Mouse (Mus musculus) lung, embryonic 15.5 days (tissue): ENCODE data around the gene Tekt1. TPM values are rescaled to one million over a fixed set of nuclear protein-coding genes. Genes with fewer than 3 reads are reported as not detected.

ENCODE experiments used
- ATAC-seq: fragments of 200-750 bp; cut with Nextera tagmentation; 2 replicates; pipeline ENCODE4 v1.8.0; 2017; ENCODE audit warnings: moderate number of reproducible peaks, borderline replicate concordance; ENCODE audit not compliant: low FRiP score, low TSS enrichment; ENCODE audit errors: extremely low read depth
- H3K27ac ChIP-seq: fragments of 300-500 bp; sonication (generic); 2 replicates; pipeline ENCODE4 v1.5.1; 2015; ENCODE audit warnings: moderate library complexity, mild to moderate bottlenecking, inconsistent platforms
- H3K27me3 ChIP-seq: fragments of 300-500 bp; sonication (generic); 2 replicates; pipeline ENCODE4 v1.6.1; 2015; ENCODE audit warnings: inconsistent platforms
- H3K36me3 ChIP-seq: fragments of 300-500 bp; sonication (generic); 2 replicates; pipeline ENCODE4 v1.6.1; 2015; ENCODE audit warnings: inconsistent platforms
- H3K4me1 ChIP-seq: fragments of 300-500 bp; sonication (generic); 2 replicates; pipeline ENCODE4 v1.6.1; 2015; ENCODE audit warnings: inconsistent platforms
- H3K4me2 ChIP-seq: fragments of 300-500 bp; sonication (generic); 2 replicates; pipeline ENCODE4 v1.6.1; 2015; ENCODE audit warnings: inconsistent platforms, mild to moderate bottlenecking, moderate library complexity
- H3K4me3 ChIP-seq: fragments of 300-500 bp; sonication (generic); 2 replicates; pipeline ENCODE4 v1.5.1; 2015; ENCODE audit warnings: mild to moderate bottlenecking, inconsistent platforms
- H3K9ac ChIP-seq: fragments of 300-500 bp; sonication (generic); 2 replicates; pipeline ENCODE4 v1.6.1; 2015; ENCODE audit warnings: inconsistent platforms
- H3K9me3 ChIP-seq: fragments of 300-500 bp; sonication (generic); 2 replicates; pipeline ENCODE4 v1.6.1; 2016; ENCODE audit warnings: inconsistent platforms
- WGBS: fragments of 180-500 bp; shearing (Covaris S2); methylation state at CpG from one replicate; pipeline ENCODE4 v1.1.7; 2015; 5-methylcytosine and 5-hydroxymethylcytosine counted together
- polyA plus RNA-seq: library from polyadenylated mRNA; unstranded; fragments of >200 nt; fragmentation: Nextera tagmentation; extraction: Ambion mirVana; gene quantifications from 2 replicates; pipeline ENCODE4 v1.2.1, GENCODE M21; 2015

The Tekt1 gene
- polyA plus RNA-seq, 1 experiment from 2014 or later, result 11.8 TPM

DNA sequence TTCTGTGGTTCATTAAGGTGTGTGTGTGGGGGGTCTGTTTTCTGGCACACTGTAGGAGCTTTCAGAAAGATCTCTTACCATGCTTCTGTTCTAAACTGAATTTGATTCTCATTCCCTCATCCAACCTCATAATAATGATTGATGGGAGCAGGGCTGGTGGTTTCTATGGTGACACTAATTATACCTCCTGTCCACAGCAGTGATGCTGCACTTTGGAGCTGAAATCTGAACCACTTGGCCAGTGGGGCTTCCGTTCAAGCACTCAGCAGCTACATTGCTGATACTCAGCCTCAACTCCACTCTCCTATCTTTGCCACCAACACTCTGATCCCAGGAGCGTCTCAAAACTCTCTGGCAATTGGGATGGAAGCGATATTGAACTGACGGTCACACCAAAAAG is 17.1 kb upstream of the Tekt1 start:
- Histone ChIP-seq H3K27ac (no peak overlapping the region), H3K27me3 (no peaks in the 10 kb centered on the region), H3K9me3 (no peaks in the 10 kb centered on the region), H3K4me2 (no peak overlapping the region), H3K36me3 (no peaks in the 10 kb centered on the region), H3K9ac (no peak overlapping the region), H3K4me1 (0 out of 2 replicates have a peak, but pooled peaks cover 17% of the 10 kb centered on the region), H3K4me3 (no peak overlapping the region)
- no peak for ATAC-seq
- 60% methylated on average over 4 of the region's 4 CpGs for WGBS

DNA sequence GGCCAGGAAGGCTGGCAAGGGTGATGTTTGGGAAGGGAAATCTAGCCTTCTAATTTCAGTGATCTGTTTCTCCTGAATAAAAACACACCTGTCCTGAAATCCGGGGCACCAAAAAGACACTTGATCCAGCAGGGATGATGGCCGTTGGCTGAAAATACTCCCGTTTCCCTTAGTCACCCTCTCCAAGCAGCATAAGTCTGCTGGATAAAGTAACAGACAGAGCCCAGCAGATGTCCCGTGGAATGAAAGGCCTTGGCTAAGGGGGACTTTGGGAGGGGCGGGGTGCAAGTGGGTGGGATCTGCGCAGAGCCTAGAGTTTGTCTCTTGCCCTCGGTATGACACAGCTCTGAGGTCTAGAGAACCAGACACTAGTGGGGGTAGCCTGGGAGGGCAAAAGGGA is 16.0 kb upstream of the Tekt1 start:
- H3K27ac ChIP-seq, result no peak overlapping the region
- no peak overlapping the region for H3K4me3 ChIP-seq
- H3K9me3 ChIP-seq, result no peaks in the 10 kb centered on the region
- H3K4me2 ChIP-seq, result no peak overlapping the region
- no peaks in the 10 kb centered on the region for H3K27me3 ChIP-seq
- H3K36me3 ChIP-seq, result no peaks in the 10 kb centered on the region
- ATAC-seq, result no peak
- no peak overlapping the region for H3K9ac ChIP-seq
- 0 out of 2 replicates have a peak, but pooled peaks cover 10% of the 10 kb centered on the region for H3K4me1 ChIP-seq
- WGBS, result 54% methylated on average over 7 of the region's 7 CpGs

DNA sequence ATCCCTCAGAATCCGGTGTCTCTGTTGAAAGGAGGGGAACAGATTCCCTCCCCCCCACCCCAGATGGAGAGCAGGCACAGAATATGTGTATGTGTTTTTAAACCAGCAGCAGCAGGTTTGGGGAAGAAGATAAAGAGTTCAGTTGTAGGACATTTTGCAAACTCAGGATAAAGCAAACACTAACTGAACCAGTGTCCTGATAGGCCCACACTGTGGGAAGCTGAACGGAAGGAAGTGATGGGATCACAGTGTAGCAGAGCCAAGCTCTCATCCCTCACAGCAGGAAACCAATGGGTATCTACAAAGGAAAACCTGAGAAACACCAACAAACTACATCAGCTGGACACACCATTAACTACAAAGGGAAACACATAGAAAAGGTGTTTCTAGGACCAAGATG is 14.3 kb upstream of the Tekt1 start:
- no peak overlapping the region for H3K27ac ChIP-seq
- H3K4me3 ChIP-seq, result no peak overlapping the region
- H3K9me3 ChIP-seq, result no peaks in the 10 kb centered on the region
- ATAC-seq, result no peak
- no peak overlapping the region for H3K9ac ChIP-seq
- no peaks in the 10 kb centered on the region for H3K36me3 ChIP-seq
- H3K27me3 ChIP-seq, result no peaks in the 10 kb centered on the region
- no peak overlapping the region for H3K4me2 ChIP-seq
- WGBS, result 69% methylated on average over 2 of the region's 2 CpGs
- H3K4me1 ChIP-seq, result 0 out of 2 replicates have a peak, but pooled peaks cover 10% of the 10 kb centered on the region

DNA sequence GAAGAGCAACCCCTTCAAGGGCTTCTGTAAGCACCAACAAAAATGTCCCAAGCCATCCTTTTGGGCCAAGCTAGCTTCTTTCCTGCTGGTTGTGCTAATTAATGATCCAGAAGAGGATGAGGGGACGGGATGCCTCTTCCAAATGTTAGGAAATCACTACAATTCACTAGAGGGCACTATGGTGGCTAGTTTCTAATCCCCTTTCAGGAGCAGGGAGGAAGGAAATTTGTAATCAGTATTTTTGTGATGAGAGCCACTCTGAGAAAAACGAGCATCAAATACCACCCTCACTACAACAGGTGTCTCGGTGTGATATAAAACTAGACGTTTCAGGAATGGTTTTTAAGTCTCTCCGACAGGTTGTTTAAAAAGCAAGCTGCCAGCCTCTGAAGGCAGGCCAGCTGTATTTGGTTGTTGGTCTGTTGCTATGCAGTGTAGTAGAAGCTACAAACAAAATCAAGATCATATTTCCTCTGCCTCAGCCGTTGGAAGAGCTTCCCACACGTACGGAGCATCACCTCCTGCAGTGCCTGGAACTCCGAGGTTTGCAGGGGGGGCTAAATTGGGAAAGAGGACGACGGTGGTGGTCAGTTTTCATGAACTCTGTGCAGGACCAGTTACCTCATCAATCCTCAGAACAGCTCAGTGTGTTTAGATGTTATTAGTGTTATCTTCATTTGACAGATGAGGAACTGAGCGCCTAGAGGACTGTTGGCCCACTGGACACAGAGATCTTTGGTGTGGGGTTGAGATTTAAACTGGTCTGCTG is 7.8 kb upstream of the Tekt1 start:
- no peak overlapping the region for H3K9ac ChIP-seq
- ATAC-seq, result peak; percentile 78; the same call in 1 of the 2 replicates
- H3K4me3 ChIP-seq, result no peak overlapping the region
- peaks cover 10% of the 10 kb centered on the region; the same call in 1 of the 2 replicates for H3K4me1 ChIP-seq
- 6% methylated on average over 12 of the region's 12 CpGs for WGBS
- H3K9me3 ChIP-seq, result no peaks in the 10 kb centered on the region
- H3K27me3 ChIP-seq, result no peaks in the 10 kb centered on the region
- no peaks in the 10 kb centered on the region for H3K36me3 ChIP-seq
- no peak overlapping the region for H3K4me2 ChIP-seq
- peak overlapping the region; percentile 58 for H3K27ac ChIP-seq

DNA sequence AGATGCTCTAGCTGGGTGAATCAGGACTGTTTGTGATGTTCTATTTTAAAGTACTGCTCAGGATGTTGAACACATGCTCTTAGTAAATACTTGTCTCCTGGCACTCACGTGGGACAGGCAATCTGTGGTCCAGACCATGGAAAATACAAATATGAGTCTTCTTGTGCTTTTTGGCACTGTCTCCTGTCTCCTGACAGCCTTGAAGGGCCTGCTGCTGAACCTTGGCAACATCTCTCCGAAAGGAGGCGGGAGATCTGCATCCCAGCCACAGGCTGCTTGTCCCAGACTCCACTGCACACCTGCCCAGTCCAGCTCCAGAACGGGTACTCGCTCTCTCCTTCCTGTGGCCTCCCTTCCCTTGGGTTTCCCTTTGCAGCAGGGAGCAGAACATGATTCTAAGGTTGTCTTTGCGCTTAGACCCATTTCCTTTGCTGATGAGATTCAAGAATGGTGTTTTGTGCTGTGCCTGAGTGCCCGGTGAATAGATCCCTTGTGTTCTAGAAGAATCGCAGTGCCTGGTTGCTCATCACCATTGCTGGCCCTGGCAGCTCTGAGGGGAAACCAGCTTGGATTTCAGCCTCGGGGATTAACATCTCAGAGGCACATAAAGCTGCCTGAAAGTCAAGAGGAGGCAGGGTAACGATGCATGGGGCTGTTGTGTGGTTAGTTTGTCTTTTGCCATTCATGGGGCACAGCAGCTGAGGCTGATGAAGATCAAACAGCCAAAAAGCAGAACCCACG is 5.9 kb upstream of the Tekt1 start:
- no peaks in the 10 kb centered on the region for H3K36me3 ChIP-seq
- peaks cover 19% of the 10 kb centered on the region; the same call in 1 of the 2 replicates for H3K4me1 ChIP-seq
- ATAC-seq, result no peak
- 57% methylated on average over 11 of the region's 11 CpGs for WGBS
- H3K4me2 ChIP-seq, result no peak overlapping the region
- H3K27me3 ChIP-seq, result no peaks in the 10 kb centered on the region
- H3K27ac ChIP-seq, result no peak overlapping the region
- H3K4me3 ChIP-seq, result no peak overlapping the region
- H3K9me3 ChIP-seq, result no peaks in the 10 kb centered on the region
- H3K9ac ChIP-seq, result no peak overlapping the region

DNA sequence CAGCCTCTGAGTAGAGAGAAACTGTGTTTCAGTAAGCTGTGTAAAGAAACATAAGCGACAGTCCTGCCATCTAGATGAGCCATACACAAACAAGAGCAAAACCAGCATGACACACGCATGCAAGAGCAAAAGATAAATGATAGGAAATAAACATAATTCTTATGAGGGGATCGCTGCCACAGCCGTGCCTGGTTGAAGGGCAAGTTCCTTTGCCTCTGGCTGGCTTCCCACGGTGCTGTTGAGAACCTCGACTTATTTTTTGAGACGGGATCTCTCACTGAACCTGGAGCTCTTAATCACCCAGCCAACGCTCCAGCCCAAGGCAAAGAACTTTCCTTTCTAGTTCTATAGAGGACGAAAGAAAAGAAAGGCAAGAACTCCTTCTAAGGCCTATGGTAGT is 3.9 kb upstream of the Tekt1 start:
- Histone ChIP-seq H3K27me3 (no peaks in the 10 kb centered on the region), H3K9me3 (no peaks in the 10 kb centered on the region), H3K4me1 (peaks cover 32% of the 10 kb centered on the region), H3K36me3 (no peaks in the 10 kb centered on the region), H3K27ac (no peak overlapping the region), H3K9ac (no peak overlapping the region), H3K4me2 (no peak overlapping the region), H3K4me3 (no peak overlapping the region)
- WGBS, result 53% methylated on average over 9 of the region's 9 CpGs
- no peak for ATAC-seq

DNA sequence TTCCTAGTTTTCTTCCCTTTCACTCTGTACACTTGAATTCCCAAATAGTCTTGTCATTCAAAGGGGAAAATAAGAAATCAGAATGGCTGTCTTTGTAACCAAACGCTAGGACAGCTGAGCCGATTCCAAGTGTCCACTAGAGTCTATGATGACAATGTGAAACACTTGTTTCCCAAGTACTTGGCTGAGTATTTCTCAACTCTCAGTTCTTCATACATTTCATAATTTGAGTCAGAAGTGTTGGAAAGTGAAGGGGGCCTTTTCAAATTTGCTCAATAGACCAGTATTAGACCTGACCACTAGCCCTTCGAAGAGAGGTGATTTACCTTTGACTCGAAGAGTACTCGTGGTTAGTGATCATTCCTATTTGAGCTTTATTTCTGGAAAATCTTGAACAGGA is 2.3 kb upstream of the Tekt1 start:
- Histone ChIP-seq H3K9ac (no peak overlapping the region), H3K9me3 (no peaks in the 10 kb centered on the region), H3K4me3 (no peak overlapping the region), H3K27ac (no peak overlapping the region), H3K4me1 (peaks cover 25% of the 10 kb centered on the region), H3K36me3 (no peaks in the 10 kb centered on the region), H3K27me3 (no peaks in the 10 kb centered on the region), H3K4me2 (no peak overlapping the region)
- no peak for ATAC-seq
- 89% methylated on average over 5 of the region's 5 CpGs for WGBS

DNA sequence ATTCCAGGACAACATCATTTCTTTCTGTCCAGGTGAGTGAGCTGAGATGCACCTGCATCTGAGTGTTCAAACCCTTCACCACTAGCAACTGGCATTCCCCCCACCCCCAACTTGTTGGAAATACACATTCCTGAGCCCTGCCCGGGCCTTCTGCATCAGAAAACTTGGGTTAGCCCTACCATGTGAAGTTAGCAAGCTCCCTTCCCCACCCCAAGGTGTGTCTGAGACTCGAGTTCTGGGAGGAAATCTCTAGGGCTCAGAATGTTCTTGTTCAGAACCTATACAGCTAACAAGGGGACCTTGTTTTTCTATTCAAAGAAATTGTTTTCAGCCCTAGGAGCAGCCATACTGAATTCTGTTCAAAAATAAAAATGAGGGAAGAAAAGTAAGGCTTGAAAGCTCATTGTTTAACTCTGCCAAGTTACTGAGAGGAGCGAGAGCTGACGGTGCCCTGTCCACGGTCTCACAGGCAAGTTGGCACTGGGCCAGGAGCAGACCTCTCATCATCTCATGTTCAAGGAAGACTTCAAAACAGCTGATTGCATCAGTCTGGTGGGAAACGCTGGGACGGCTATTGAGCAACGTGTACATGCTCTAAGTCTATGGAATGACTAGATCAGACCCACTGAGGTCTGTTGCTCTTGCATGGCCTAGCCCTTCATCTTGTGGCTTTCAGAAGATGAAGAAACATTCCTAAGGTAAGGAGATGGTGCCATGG is 1.4 kb upstream of the Tekt1 start:
- Histone ChIP-seq H3K36me3 (no peaks in the 10 kb centered on the region), H3K9me3 (no peaks in the 10 kb centered on the region), H3K9ac (no peak overlapping the region), H3K27me3 (no peaks in the 10 kb centered on the region), H3K27ac (no peak overlapping the region), H3K4me3 (no peak overlapping the region), H3K4me2 (no peak overlapping the region), H3K4me1 (peaks cover 28% of the 10 kb centered on the region)
- WGBS, result 32% methylated on average over 8 of the region's 8 CpGs
- ATAC-seq, result peak; percentile 55; the same call in 1 of the 2 replicates

DNA sequence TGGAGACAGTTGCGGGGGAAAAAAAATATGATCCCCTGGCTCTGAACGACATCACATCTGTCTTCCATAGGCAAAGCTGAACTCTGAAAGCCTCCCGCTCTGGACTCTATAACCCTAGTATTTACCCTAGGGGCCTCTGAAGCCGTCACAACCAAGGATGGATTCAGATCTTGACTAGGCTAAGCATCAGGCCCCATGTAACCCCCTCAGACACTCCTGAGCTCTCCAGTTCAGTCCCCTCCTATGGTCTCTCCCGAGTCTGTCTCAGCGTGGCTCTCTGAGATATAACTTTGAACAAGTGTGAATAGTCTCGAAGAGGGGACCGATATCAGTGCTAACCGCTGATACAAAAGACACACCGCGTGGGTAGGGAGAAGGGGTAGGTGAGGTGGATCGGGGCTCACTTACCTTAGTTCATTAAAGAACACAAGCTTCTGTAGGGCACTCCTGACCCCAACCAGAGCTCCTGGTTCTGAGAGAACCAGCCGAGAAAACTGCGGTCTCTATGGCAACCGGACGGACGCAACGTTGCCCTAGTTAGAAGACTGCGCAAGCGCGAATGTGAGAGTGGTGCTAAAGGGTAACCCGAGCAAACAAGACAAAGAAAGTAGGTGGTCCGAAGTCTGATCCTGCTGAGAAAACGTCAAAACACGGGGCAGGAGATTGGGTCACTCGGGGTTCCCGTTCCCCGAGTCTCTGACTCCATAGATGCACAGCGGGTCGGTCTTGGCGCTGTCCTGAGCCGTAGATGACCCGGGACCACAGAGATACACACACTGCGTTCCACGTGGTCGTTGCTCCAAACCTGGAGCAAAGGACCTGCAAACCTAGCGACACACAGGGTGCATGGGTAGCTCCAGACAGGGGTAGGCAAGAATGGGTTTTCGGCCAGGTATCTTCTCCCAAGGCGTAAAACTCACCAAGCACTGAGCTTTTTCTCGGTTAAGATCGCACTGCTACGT is 576 bp downstream of the Tekt1 start:
- Histone ChIP-seq H3K9me3 (no peaks in the 10 kb centered on the region), H3K27me3 (no peaks in the 10 kb centered on the region), H3K4me3 (peak overlapping the region; percentile 44), H3K4me2 (peak overlapping the region; percentile 86), H3K4me1 (peaks cover 28% of the 10 kb centered on the region), H3K27ac (peak overlapping the region; percentile 5; the same call in 1 of the 2 replicates), H3K9ac (peak overlapping the region; percentile 44), H3K36me3 (no peaks in the 10 kb centered on the region)
- WGBS, result 7% methylated on average over 42 of the region's 42 CpGs
- ATAC-seq, result peak; percentile 77; the same call in 1 of the 2 replicates

DNA sequence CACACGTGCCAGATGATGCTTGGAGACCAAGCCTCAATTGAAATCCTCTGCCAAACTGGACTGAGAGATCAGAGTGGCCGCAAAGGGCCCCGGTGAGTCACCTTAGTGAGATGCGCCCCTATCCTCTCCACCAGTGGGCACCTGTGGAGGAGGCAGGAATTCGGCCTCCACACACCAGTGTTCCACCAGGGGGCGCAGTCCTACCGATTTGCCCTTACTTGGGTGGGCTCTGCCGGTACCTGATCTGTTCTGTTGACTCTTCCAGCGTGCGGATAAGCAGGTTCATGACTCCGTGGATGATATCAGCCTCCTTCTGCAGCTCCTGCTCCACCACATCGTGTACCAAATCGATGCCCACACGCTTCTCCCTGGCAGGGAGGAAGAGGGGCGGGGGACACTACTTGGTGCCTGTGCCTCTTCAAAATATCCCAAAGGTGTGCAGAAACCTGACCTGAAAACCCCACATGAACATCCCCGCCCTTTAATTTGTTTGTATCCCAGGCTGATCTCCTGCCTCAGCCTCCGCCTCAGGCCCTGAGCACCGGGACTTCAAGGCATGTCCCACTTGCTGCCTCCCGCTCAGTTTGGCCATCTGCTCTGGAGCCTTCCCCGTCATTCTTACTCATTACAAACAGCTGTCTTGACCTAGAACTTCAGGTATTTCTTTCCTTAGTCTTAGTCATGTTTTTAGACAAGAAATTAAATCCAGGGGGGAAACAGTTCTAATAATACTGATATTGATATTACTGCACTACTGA is 7.1 kb downstream of the Tekt1 start:
- Histone ChIP-seq H3K9me3 (no peaks in the 10 kb centered on the region), H3K4me3 (no peak overlapping the region), H3K27me3 (no peaks in the 10 kb centered on the region), H3K4me2 (peak overlapping the region; percentile 48), H3K9ac (no peak overlapping the region), H3K4me1 (peaks cover 10% of the 10 kb centered on the region), H3K27ac (no peak overlapping the region), H3K36me3 (no peaks in the 10 kb centered on the region)
- no peak for ATAC-seq
- WGBS, result 25% methylated on average over 19 of the region's 20 CpGs
